Mouse (Mus musculus): Measurements from ENCODE around the gene Pla2g15. TPM values are rescaled to one million over a fixed set of nuclear protein-coding genes. Genes with fewer than 3 reads are reported as not detected.
"Not testable (repeated sequence)": the region's sequence is repeated elsewhere in the genome, so short reads cannot be mapped to it uniquely, and the experiment has no call there.

Pla2g15 gene
- polyA plus RNA-seq, 1 experiment from 2014 or later: 15.8 TPM

DNA sequence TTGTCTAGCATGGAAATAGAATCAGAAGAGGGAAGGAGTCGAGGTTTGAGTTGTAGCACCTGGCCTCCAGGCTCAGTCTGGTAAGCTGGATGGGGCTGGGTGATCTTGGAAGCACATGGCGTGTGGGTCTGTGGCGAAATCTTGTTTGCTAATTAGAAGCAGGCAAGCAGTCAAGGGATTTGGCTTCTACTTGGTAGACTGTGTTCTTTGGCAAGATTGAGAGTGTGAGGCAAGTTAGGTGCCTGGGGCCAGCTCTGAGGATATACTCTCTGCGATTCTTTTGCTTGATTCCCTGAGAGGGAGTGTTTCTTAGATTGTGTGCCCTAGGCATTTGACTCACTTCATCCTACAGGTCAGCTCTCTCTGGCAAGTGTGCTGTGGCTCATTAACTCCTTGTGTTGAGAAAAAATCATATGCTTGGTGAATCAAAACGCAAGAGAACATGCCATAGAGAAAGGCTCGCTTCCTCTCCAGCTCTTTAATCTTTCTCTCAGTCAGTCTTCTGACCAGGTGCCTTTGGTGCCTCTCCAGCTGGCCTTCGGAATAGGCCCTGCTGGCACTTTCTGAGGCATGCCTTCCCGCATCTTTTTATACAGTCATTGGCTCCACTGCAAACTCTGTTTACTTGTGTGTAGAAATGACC, 35.5 kb downstream of the Pla2g15 start:
- 90% methylated on average over 8 of the region's 8 CpGs for whole genome bisulfite sequencing
- no peak overlapping the region for H3K27ac ChIP-seq
- H3K4me3 ChIP-seq (replicated peaks): no peak overlapping the region
- ATAC-seq (ENCODE audit: low FRiP score): no peak
- no peak overlapping the region for H3K4me2 ChIP-seq
- peaks cover 60% of the 10 kb centered on the region for H3K36me3 ChIP-seq (replicated peaks)
- H3K9ac ChIP-seq: no peak overlapping the region
- no peaks in the 10 kb centered on the region for H3K4me1 ChIP-seq
- no peaks in the 10 kb centered on the region for H3K9me3 ChIP-seq
- no peaks in the 10 kb centered on the region for H3K27me3 ChIP-seq

DNA sequence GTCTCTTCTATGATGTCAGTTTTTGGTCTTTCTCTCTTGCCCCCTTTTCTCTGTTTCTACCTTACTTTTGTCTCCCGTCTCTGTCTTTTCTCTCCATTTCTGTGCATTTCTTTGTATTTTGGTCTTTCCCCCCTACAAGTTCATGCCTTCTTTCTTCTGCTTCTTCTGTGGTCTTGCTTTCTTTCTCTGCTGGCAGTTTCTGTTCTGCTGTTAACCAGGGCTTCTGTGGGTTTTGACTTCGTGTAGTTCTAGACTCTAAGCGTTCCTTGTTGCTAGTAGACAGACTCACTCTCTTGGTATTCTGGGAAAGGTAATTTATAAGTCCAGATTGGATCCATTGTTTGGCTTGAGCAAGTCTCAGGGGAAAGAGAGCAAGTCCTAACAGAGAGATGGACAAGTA, 36.2 kb downstream of the Pla2g15 start:
- Histone ChIP-seq H3K27ac (no peak overlapping the region), H3K4me1 (no peaks in the 10 kb centered on the region), H3K4me2 (no peak overlapping the region), H3K9ac (no peak overlapping the region), H3K9me3 (no peaks in the 10 kb centered on the region), H3K27me3 (no peaks in the 10 kb centered on the region), H3K4me3 (replicated peaks) (no peak overlapping the region), H3K36me3 (replicated peaks) (peaks cover 66% of the 10 kb centered on the region)
- ATAC-seq (ENCODE audit: low FRiP score): no peak
- 96% methylated on average over 3 of the region's 3 CpGs for WGBS

DNA sequence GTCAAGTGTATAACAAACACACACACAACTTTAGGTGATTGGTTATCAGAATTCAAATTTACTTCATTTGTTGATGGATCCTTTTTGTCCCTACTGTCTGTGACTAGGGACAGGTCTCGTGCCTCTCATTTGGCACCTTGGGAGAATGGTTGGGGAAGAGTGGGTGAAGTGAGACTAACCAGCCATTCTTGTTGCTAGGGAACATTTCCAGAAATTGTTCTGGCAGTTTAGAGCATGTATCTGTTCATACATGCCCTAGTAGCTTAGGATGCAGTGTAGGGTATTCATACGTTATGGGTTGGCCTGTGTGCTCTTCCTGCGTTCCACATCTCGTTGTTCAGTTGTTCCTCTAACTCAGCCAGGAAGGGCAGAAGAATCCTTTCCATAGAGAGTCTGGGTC, 39.0 kb downstream of the Pla2g15 start:
- no peaks in the 10 kb centered on the region for H3K4me1 ChIP-seq
- no peak overlapping the region for H3K4me2 ChIP-seq
- no peaks in the 10 kb centered on the region for H3K27me3 ChIP-seq
- peaks cover 82% of the 10 kb centered on the region for H3K36me3 ChIP-seq (replicated peaks)
- H3K9me3 ChIP-seq: no peaks in the 10 kb centered on the region
- no peak overlapping the region for H3K4me3 ChIP-seq (replicated peaks)
- no peak overlapping the region for H3K27ac ChIP-seq
- no peak overlapping the region for H3K9ac ChIP-seq
- no peak for ATAC-seq (ENCODE audit: low FRiP score)
- 97% methylated on average over 4 of the region's 4 CpGs for WGBS

DNA sequence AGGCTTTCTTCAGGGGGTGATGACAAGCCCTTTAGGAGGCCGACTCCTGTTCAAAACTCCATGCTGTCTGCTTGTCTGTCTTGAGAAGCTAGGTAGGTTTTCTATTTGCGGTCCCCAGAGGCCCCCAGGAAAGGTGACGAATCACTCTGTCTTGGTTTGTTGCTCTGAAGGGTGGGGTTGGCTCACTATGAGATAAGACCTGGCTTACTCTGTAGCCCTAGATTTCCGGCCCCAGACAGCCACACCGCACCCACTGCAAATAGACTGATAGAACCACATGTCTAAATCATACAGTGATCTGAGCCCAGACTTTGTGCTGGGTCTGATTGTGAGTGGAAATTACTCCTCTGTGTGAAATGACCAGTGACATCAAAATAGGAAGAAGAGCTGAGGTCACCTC, 41.4 kb downstream of the Pla2g15 start:
- no peak for ATAC-seq (ENCODE audit: low FRiP score)
- peaks cover 87% of the 10 kb centered on the region for H3K36me3 ChIP-seq (replicated peaks)

DNA sequence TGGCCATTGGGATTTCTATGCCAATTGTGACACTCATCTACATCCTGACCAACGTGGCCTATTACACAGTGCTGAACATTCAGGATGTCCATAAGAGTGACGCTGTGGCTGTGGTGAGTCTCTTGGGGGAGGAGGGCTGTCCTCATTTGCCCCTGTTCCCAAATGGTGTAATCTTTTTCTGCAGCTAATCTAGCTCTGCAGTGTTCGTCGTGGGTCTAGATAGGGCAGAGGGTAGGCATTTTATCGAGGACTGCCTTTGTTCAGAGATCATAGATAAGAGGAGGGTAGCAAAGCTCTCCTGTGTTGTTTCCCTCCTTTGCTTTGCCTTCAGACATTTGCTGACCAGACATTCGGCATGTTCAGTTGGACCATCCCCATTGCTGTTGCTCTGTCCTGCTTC, 43.0 kb downstream of the Pla2g15 start:
- Histone ChIP-seq H3K27me3 (no peaks in the 10 kb centered on the region), H3K27ac (no peak overlapping the region), H3K36me3 (replicated peaks) (peaks cover 84% of the 10 kb centered on the region), H3K4me2 (no peak overlapping the region), H3K9me3 (no peaks in the 10 kb centered on the region), H3K9ac (no peak overlapping the region), H3K4me3 (replicated peaks) (no peak overlapping the region), H3K4me1 (no peaks in the 10 kb centered on the region)
- 94% methylated on average over 6 of the region's 6 CpGs for WGBS
- ATAC-seq (ENCODE audit: low FRiP score): no peak

More for the DNA sequence above, 41.4 kb downstream of the Pla2g15 start:
- no peak overlapping the region for H3K9ac ChIP-seq
- H3K4me2 ChIP-seq: no peak overlapping the region
- H3K4me3 ChIP-seq (replicated peaks): no peak overlapping the region
- H3K27ac ChIP-seq: no peak overlapping the region
- H3K4me1 ChIP-seq: no peaks in the 10 kb centered on the region
- H3K27me3 ChIP-seq: no peaks in the 10 kb centered on the region
- H3K9me3 ChIP-seq: no peaks in the 10 kb centered on the region
- 90% methylated on average over 5 of the region's 5 CpGs for WGBS

DNA sequence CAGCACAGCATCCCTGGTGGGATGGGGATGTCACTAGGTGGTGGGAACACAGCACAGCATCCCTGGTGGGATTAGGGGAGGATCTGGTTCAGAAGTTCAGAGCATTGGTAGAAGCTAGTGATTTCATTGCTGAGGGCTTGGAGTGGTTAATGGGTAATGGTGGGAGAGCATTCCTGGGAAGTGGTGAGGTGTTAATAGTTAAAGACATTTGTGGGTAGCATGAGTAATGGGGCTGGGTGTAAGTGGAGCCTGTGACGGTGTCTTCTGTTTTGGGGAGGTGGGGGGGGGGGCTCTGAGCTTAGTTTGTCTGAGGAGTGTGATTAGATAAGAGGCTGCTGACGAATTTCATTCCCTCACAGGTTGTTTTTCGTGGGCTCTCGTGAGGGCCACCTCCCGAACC, 43.9 kb downstream of the Pla2g15 start:
- peaks cover 85% of the 10 kb centered on the region for H3K36me3 ChIP-seq (replicated peaks)
- no peak for ATAC-seq (ENCODE audit: low FRiP score)

DNA sequence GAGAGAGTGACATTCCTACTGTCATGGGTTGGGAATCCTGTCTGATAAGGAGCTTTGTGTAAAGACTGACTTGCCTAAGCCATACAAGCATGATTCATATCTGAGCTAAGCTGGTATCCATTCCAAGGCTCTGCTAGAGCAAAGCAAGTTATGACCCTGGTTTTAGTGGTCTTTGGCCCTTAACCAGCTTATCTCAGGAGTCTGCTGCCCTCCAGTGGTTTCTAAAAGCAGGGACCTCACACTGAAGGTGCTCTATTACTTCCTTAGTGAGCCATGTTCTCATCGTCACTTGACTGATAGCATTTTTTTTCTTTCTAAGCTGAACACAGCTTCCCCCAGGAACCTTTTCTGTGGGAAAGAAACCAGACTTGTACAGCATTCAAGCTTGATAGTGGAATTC, 48.5 kb downstream of the Pla2g15 start:
- H3K36me3 ChIP-seq (replicated peaks): peaks cover 90% of the 10 kb centered on the region
- no peak for ATAC-seq (ENCODE audit: low FRiP score)

More for the DNA sequence above, 43.9 kb downstream of the Pla2g15 start:
- Histone ChIP-seq H3K27ac (no peak overlapping the region), H3K4me3 (replicated peaks) (no peak overlapping the region), H3K9ac (no peak overlapping the region), H3K27me3 (no peaks in the 10 kb centered on the region), H3K9me3 (no peaks in the 10 kb centered on the region), H3K4me1 (no peaks in the 10 kb centered on the region; the same call in 1 of the 2 replicates), H3K4me2 (no peak overlapping the region)
- WGBS: 94% methylated on average over 5 of the region's 5 CpGs

DNA sequence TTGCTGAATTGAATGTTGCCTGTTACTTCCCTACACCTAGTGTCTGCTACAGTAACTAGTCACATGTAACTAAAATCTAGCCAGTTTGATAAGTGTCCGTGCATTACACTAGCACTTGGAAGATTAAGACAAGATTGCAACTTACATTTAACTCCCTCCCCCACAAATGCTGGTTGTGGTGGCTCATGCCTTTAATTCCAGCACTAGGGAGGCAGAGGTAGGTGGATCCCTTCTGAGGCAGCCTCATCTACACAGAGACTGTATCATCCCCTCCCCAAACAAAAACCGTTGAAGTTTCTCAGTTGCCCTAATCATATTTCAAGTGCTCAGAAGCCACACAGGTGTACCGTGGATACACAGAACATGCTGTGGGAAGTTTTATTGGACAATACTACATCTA, 49.4 kb downstream of the Pla2g15 start:
- not testable (repeated sequence) for H3K27me3 ChIP-seq; H3K9me3 ChIP-seq; H3K4me2 ChIP-seq; ATAC-seq (ENCODE audit: low FRiP score); H3K9ac ChIP-seq; H3K4me1 ChIP-seq; H3K27ac ChIP-seq; H3K4me3 ChIP-seq (replicated peaks)
- WGBS: 86% methylated on average over 3 of the region's 3 CpGs
- peaks cover 89% of the 10 kb centered on the region for H3K36me3 ChIP-seq (replicated peaks)

More for the DNA sequence above, 48.5 kb downstream of the Pla2g15 start:
- WGBS: 10% methylated on average over 1 of the region's 1 CpGs
- no peak overlapping the region for H3K9ac ChIP-seq
- no peaks in the 10 kb centered on the region for H3K9me3 ChIP-seq
- no peak overlapping the region for H3K27ac ChIP-seq
- H3K27me3 ChIP-seq: no peaks in the 10 kb centered on the region
- no peak overlapping the region for H3K4me2 ChIP-seq
- H3K4me3 ChIP-seq (replicated peaks): no peak overlapping the region
- no peaks in the 10 kb centered on the region; the same call in 1 of the 2 replicates for H3K4me1 ChIP-seq

DNA sequence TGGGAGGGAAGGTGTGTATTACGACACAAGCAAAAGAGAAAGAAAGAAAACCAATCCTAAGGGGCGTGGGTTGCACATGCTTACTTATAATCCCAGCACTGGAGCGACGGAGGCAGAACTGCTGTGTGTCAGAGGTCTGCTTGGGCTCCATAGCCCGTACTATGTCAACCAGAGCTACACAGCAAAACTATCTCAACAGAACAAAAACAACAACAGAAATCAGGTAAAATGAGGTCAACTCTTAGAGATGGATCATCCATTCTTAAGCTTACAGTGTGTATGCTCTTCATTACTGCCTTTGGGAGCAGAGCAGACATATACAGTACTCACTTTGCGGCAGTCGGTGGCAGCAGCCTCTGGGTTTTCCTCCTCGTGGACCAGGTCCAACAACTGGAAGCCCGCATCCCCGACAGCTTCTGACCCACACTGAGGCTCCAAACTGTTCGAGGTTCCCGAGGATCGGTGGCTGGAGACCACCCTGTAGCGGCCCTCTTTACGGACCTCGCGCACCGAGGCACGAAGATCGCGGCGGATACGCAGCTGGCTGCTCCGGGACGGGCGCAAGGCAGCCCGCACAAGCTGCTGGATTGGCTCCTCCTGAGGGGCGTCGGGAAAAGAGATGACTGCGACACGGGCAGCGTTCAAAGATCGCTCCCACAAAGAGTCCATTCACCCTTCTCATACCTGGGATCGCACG, 60.0 kb downstream of the Pla2g15 start:
- ATAC-seq (ENCODE audit: low FRiP score): peak; percentile 60
- Histone ChIP-seq H3K36me3 (replicated peaks) (peaks cover 48% of the 10 kb centered on the region), H3K4me3 (replicated peaks) (peak overlapping the region; percentile 86), H3K27me3 (no peaks in the 10 kb centered on the region), H3K4me1 (peaks cover 15% of the 10 kb centered on the region), H3K9ac (peak overlapping the region; percentile 93), H3K27ac (peak overlapping the region; percentile 94), H3K4me2 (peak overlapping the region; percentile 79), H3K9me3 (no peaks in the 10 kb centered on the region)
- under 1% methylated on average over 35 of the region's 35 CpGs for WGBS

DNA sequence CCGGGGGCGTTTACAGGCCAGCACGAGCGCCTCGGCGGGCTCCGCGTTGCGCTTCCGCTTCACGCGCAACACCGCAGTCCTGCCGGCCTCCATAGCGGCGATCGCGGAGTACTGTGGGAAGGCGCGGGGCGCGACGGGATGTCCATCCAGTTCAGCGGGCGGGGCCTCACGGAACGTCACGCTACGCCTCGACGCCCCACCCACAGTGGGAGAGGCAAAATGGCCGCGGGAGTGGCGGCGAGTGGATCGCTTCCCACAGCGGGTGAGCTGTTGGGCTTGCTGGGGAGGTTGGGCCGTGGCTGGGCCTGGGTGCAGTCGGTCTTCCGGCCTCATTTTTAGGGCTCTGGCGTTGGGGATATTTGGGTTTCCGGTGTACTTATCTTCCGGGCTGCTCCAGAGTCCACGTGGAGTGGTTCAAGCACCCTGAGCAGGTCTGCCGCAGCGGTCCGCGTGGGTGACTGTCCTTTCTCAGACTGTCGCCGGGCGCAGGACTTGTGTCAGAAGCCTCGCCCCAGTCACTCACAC, 60.7 kb downstream of the Pla2g15 start, which contains the start of the genes Slc7a6os and Prmt7:
Gene Slc7a6os, minus strand, starts transcription at position 115 of the 525 bp plus-strand sequence.
Gene Prmt7, plus strand, starts transcription at position 116 of the 525 bp plus-strand sequence.
- ATAC-seq (ENCODE audit: low FRiP score): peak; percentile 99
- Histone ChIP-seq H3K36me3 (replicated peaks) (peaks cover 48% of the 10 kb centered on the region), H3K4me3 (replicated peaks) (peak within 1 kb of the TSS; percentile 86), H3K4me1 (peaks cover 15% of the 10 kb centered on the region), H3K4me2 (peak within 1 kb of the TSS; percentile 79), H3K9ac (peak within 1 kb of the TSS; percentile 93), H3K9me3 (no peaks in the 10 kb centered on the region), H3K27ac (peak within 1 kb of the TSS; percentile 94), H3K27me3 (no peaks in the 10 kb centered on the region)
- WGBS: 0% methylated on average over 52 of the region's 52 CpGs

DNA sequence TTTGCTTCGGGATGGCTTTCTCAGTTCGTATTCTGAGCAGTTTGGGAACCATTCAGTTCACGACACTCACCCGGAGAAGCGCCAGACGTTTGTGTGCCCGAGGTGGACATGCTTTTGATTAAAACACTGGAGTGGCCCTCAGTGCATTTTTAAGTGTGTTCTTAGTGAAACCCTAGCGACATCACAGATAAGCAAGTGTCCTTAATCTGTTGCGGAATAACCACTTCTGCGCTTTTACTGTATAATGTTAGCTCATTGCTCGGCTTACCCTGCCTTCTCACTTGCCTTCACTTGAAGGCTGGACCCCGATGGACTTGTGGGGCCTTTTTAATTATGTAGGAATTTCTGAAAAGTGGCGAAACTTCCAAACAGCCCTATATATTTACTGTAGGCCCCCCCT, 61.2 kb downstream of the Pla2g15 start:
- H3K4me3 ChIP-seq (replicated peaks): peak overlapping the region; percentile 86
- 7% methylated on average over 13 of the region's 13 CpGs for WGBS
- peak overlapping the region; percentile 79 for H3K4me2 ChIP-seq
- H3K36me3 ChIP-seq (replicated peaks): peaks cover 53% of the 10 kb centered on the region
- no peaks in the 10 kb centered on the region for H3K27me3 ChIP-seq
- ATAC-seq (ENCODE audit: low FRiP score): no peak
- peak overlapping the region; percentile 94 for H3K27ac ChIP-seq
- peak overlapping the region; percentile 93 for H3K9ac ChIP-seq
- no peaks in the 10 kb centered on the region for H3K9me3 ChIP-seq
- H3K4me1 ChIP-seq: peaks cover 15% of the 10 kb centered on the region

DNA sequence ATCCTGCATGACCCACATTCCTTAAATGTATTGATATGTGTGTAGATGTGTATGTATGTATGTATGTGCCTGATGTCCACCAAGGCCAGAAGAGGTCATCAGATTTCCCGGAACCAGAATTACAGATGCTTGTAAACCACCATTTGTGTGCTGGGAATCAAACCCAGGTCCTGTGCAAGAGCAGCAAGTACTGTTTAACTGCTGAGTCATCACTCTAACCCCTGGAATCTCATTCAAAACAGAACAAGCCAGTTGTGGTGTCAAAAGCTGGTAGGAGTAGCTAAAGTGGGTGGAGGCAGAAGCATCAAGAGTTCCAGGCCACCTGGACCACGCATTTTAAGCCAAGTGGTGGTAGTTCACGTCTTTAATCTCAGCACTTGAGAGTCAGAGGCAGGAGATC, 63.8 kb downstream of the Pla2g15 start:
- H3K27me3 ChIP-seq: no peaks in the 10 kb centered on the region
- no peak overlapping the region for H3K9ac ChIP-seq
- WGBS: 94% methylated on average over 3 of the region's 3 CpGs
- no peaks in the 10 kb centered on the region for H3K9me3 ChIP-seq
- peaks cover 56% of the 10 kb centered on the region for H3K36me3 ChIP-seq (replicated peaks)
- H3K27ac ChIP-seq: no peak overlapping the region
- no peak overlapping the region for H3K4me3 ChIP-seq (replicated peaks)
- no peak for ATAC-seq (ENCODE audit: low FRiP score)
- no peak overlapping the region for H3K4me2 ChIP-seq
- peaks cover 15% of the 10 kb centered on the region for H3K4me1 ChIP-seq

Data from forebrain, embryonic 12.5 days (tissue).